Mouse (Mus musculus) heart, embryonic 13.5 days (tissue): ENCODE measurements around the gene Tnrc6c. TPM values are rescaled to one million over a fixed set of nuclear protein-coding genes. Genes with fewer than 3 reads are reported as not detected.
"Not testable (repeated sequence)": the region's sequence is repeated elsewhere in the genome, so short reads cannot be mapped to it uniquely, and the experiment has no call there.

Experiments used
- ATAC-seq: fragments of 200-750 bp; cut with Nextera tagmentation; 2 replicates; pipeline ENCODE4 v1.8.0; 2017; ENCODE audit warnings: moderate TSS enrichment; ENCODE audit not compliant: insufficient number of reproducible peaks, low FRiP score, low TSS enrichment; ENCODE audit errors: extremely low read depth
- H3K27ac ChIP-seq: fragments of 300-500 bp; sonication (generic); replicated peaks from 2 replicates; pipeline ENCODE4 v1.5.1; 2015; ENCODE audit warnings: moderate library complexity, mild to moderate bottlenecking, inconsistent platforms
- H3K27me3 ChIP-seq: fragments of 300-500 bp; sonication (generic); replicated peaks from 2 replicates; pipeline ENCODE4 v1.6.1; 2015; ENCODE audit warnings: mild to moderate bottlenecking, inconsistent platforms
- H3K36me3 ChIP-seq: fragments of 300-500 bp; sonication (generic); 2 replicates; pipeline ENCODE4 v1.6.1; 2015; ENCODE audit warnings: mild to moderate bottlenecking, inconsistent platforms
- H3K4me1 ChIP-seq: fragments of 300-500 bp; sonication (generic); 2 replicates; pipeline ENCODE4 v1.6.1; 2015; ENCODE audit warnings: inconsistent platforms
- H3K4me2 ChIP-seq: fragments of 300-500 bp; sonication (generic); 2 replicates; pipeline ENCODE4 v1.6.1; 2015; ENCODE audit warnings: inconsistent platforms, mild to moderate bottlenecking, moderate library complexity
- H3K4me3 ChIP-seq: fragments of 300-500 bp; sonication (generic); 2 replicates; pipeline ENCODE4 v1.5.1; 2015; ENCODE audit warnings: moderate library complexity, mild to moderate bottlenecking, inconsistent platforms
- H3K9ac ChIP-seq: fragments of 300-500 bp; sonication (generic); 2 replicates; pipeline ENCODE4 v1.6.1; 2015; ENCODE audit warnings: inconsistent platforms, mild to moderate bottlenecking, moderate library complexity
- H3K9me3 ChIP-seq: fragments of 300-500 bp; sonication (generic); 2 replicates; pipeline ENCODE4 v1.6.1; 2016; ENCODE audit warnings: inconsistent platforms
- WGBS: fragments of 180-500 bp; shearing (Covaris S2); methylation state at CpG from one replicate; pipeline ENCODE4 v1.1.7; 2015; ENCODE audit warnings: mixed read lengths; 5-methylcytosine and 5-hydroxymethylcytosine counted together
- polyA plus RNA-seq: library from polyadenylated mRNA; unstranded; fragments of >200 nt; fragmentation: Nextera tagmentation; extraction: Ambion mirVana; gene quantifications from 2 replicates; pipeline ENCODE4 v1.2.1, GENCODE M21; 2015

Gene Tnrc6c
- polyA plus RNA-seq, 1 experiment from 2014 or later = 6.0 TPM

GRCm38 (mm10) chr11:117781199-117781821 is 127.2 kb downstream of the Tnrc6c start:
- Histone ChIP-seq H3K4me2 (peak overlapping the region; percentile 100), H3K4me1 (peaks cover 66% of the 10 kb centered on the region), H3K9me3 (no peaks in the 10 kb centered on the region), H3K27me3 (peaks cover 17% of the 10 kb centered on the region; the same call in 1 of the 2 replicates), H3K9ac (peak overlapping the region; percentile 89), H3K27ac (peak overlapping the region; percentile 97), H3K4me3 (peak overlapping the region; percentile 62), H3K36me3 (peaks cover 18% of the 10 kb centered on the region)
- ATAC-seq = peak; percentile 11; the same call in 1 of the 2 replicates
- 16% methylated on average over 18 of the region's 18 CpGs for WGBS

- Histone ChIP-seq H3K4me1 (peaks cover 66% of the 10 kb centered on the region), H3K4me3 (peak within 1 kb of the TSS; percentile 62), H3K36me3 (peaks cover 11% of the 10 kb centered on the region), H3K9ac (peak within 1 kb of the TSS; percentile 89), H3K4me2 (peak within 1 kb of the TSS; percentile 100), H3K9me3 (no peaks in the 10 kb centered on the region), H3K27ac (peak within 1 kb of the TSS; percentile 97), H3K27me3 (peaks cover 17% of the 10 kb centered on the region; the same call in 1 of the 2 replicates)
- ATAC-seq = peak; percentile 3; the same call in 1 of the 2 replicates
- 25% methylated on average over 24 of the region's 24 CpGs for WGBS
Measured at GRCm38 (mm10) chr11:117781993-117782704, 128.1 kb downstream of the Tnrc6c start, which contains the start of the genes Tmc8 and Tmc6. Gene Tmc8, plus strand, starts transcription at chr11:117782076. Gene Tmc6, minus strand, starts transcription at chr11:117782198.

GRCm38 (mm10) chr11:117782705-117783034 is 128.6 kb downstream of the Tnrc6c start:
- H3K9ac ChIP-seq = peak overlapping the region; percentile 89
- peak overlapping the region; percentile 97 for H3K27ac ChIP-seq
- ATAC-seq = no peak
- no peaks in the 10 kb centered on the region for H3K9me3 ChIP-seq
- 44% methylated on average over 9 of the region's 9 CpGs for WGBS
- H3K4me2 ChIP-seq = peak overlapping the region; percentile 100
- peaks cover 62% of the 10 kb centered on the region for H3K4me1 ChIP-seq
- peak overlapping the region; percentile 62 for H3K4me3 ChIP-seq
- peaks cover 5% of the 10 kb centered on the region for H3K36me3 ChIP-seq
- peaks cover 17% of the 10 kb centered on the region; the same call in 1 of the 2 replicates for H3K27me3 ChIP-seq

- no peak for ATAC-seq
- Histone ChIP-seq H3K4me1 (peaks cover 58% of the 10 kb centered on the region), H3K36me3 (peaks cover 1% of the 10 kb centered on the region), H3K27ac (peak overlapping the region; percentile 97), H3K9me3 (no peaks in the 10 kb centered on the region), H3K9ac (peak overlapping the region; percentile 89), H3K4me3 (peak overlapping the region; percentile 62), H3K27me3 (peaks cover 17% of the 10 kb centered on the region; the same call in 1 of the 2 replicates), H3K4me2 (peak overlapping the region; percentile 100)
- WGBS = 3% methylated on average over 31 of the region's 31 CpGs
Measured at GRCm38 (mm10) chr11:117783089-117783488, 129.0 kb downstream of the Tnrc6c start.

GRCm38 (mm10) chr11:117783683-117784309 is 129.7 kb downstream of the Tnrc6c start:
- Histone ChIP-seq H3K9me3 (no peaks in the 10 kb centered on the region), H3K4me2 (peak overlapping the region; percentile 100), H3K27me3 (peaks cover 17% of the 10 kb centered on the region; the same call in 1 of the 2 replicates), H3K27ac (peak overlapping the region; percentile 97; the same call in 1 of the 2 replicates), H3K4me3 (peak overlapping the region; percentile 62), H3K36me3 (no peaks in the 10 kb centered on the region), H3K4me1 (peaks cover 51% of the 10 kb centered on the region), H3K9ac (peak overlapping the region; percentile 89)
- WGBS = 40% methylated on average over 10 of the region's 10 CpGs
- ATAC-seq = no peak

GRCm38 (mm10) chr11:117786294-117786693 is 132.2 kb downstream of the Tnrc6c start:
- no peaks in the 10 kb centered on the region for H3K36me3 ChIP-seq
- H3K4me3 ChIP-seq = no peak overlapping the region
- no peak for ATAC-seq
- H3K9ac ChIP-seq = no peak overlapping the region
- no peaks in the 10 kb centered on the region for H3K9me3 ChIP-seq
- peaks cover 36% of the 10 kb centered on the region for H3K4me1 ChIP-seq
- no peak overlapping the region for H3K27ac ChIP-seq
- 14% methylated on average over 10 of the region's 10 CpGs for WGBS
- H3K4me2 ChIP-seq = no peak overlapping the region
- peaks cover 21% of the 10 kb centered on the region for H3K27me3 ChIP-seq

GRCm38 (mm10) chr11:117788481-117788880 is 134.4 kb downstream of the Tnrc6c start:
- H3K9ac ChIP-seq, ATAC-seq, H3K9me3 ChIP-seq, H3K4me3 ChIP-seq, H3K36me3 ChIP-seq, H3K4me2 ChIP-seq, H3K27ac ChIP-seq: not testable (repeated sequence)
- peaks cover 25% of the 10 kb centered on the region for H3K27me3 ChIP-seq
- H3K4me1 ChIP-seq = peaks cover 28% of the 10 kb centered on the region
- whole genome bisulfite sequencing = 81% methylated on average over 7 of the region's 7 CpGs

GRCm38 (mm10) chr11:117790286-117790685 is 136.2 kb downstream of the Tnrc6c start:
- peak; percentile 32; the same call in 1 of the 2 replicates for ATAC-seq
- Histone ChIP-seq H3K27ac (no peak overlapping the region), H3K27me3 (peaks cover 16% of the 10 kb centered on the region), H3K4me3 (peak overlapping the region; percentile 35), H3K36me3 (no peaks in the 10 kb centered on the region), H3K4me2 (peak overlapping the region; percentile 67), H3K4me1 (peaks cover 27% of the 10 kb centered on the region), H3K9me3 (no peaks in the 10 kb centered on the region), H3K9ac (peak overlapping the region; percentile 67)
- 5% methylated on average over 14 of the region's 14 CpGs for WGBS

GRCm38 (mm10) chr11:117790703-117791440 is 136.8 kb downstream of the Tnrc6c start:
- no peak for ATAC-seq
- Histone ChIP-seq H3K4me3 (peak overlapping the region; percentile 35), H3K4me2 (peak overlapping the region; percentile 67), H3K9me3 (no peaks in the 10 kb centered on the region), H3K27me3 (peaks cover 13% of the 10 kb centered on the region), H3K9ac (peak overlapping the region; percentile 67), H3K36me3 (no peaks in the 10 kb centered on the region), H3K27ac (no peak overlapping the region), H3K4me1 (peaks cover 27% of the 10 kb centered on the region)
- WGBS = 29% methylated on average over 23 of the region's 23 CpGs

GRCm38 (mm10) chr11:117791441-117791761 is 137.3 kb downstream of the Tnrc6c start:
- peak overlapping the region; percentile 67; the same call in 1 of the 2 replicates for H3K4me2 ChIP-seq
- H3K27me3 ChIP-seq = peaks cover 13% of the 10 kb centered on the region
- H3K36me3 ChIP-seq = no peaks in the 10 kb centered on the region
- H3K27ac ChIP-seq = no peak overlapping the region
- peaks cover 27% of the 10 kb centered on the region for H3K4me1 ChIP-seq
- 80% methylated on average over 9 of the region's 9 CpGs for WGBS
- H3K9me3 ChIP-seq = no peaks in the 10 kb centered on the region
- H3K9ac ChIP-seq = no peak overlapping the region
- H3K4me3 ChIP-seq = no peak overlapping the region
- no peak for ATAC-seq
